Mouse (Mus musculus) liver, postnatal 0 days (tissue): ENCODE data around the gene Cacna2d4. TPM values are rescaled to one million over a fixed set of nuclear protein-coding genes. Genes with fewer than 3 reads are reported as not detected.
"Not testable (repeated sequence)": the region's sequence is repeated elsewhere in the genome, so short reads cannot be mapped to it uniquely, and the experiment has no call there.

ENCODE experiments used
- ATAC-seq: fragments of 200-750 bp; cut with Nextera tagmentation; 2 replicates; pipeline ENCODE4 v1.8.0; 2017; ENCODE audit warnings: mild to moderate bottlenecking, moderate library complexity
- DNase-seq: peaks from one replicate; pipeline ENCODE4 v3.0.0-alpha.2; 2016
- H3K27ac ChIP-seq: fragments of 300-500 bp; sonication (generic); 2 replicates; pipeline ENCODE4 v1.5.1; 2014; ENCODE audit warnings: antibody characterized with exemption, moderate library complexity, mild to moderate bottlenecking, low read depth
- H3K27me3 ChIP-seq: fragments of 300-500 bp; sonication (generic); 2 replicates; pipeline ENCODE4 v1.6.1; 2014; ENCODE audit warnings: low read length, control low read depth, mixed read lengths; ENCODE audit not compliant: insufficient read depth
- H3K36me3 ChIP-seq: fragments of 300-500 bp; sonication (generic); replicated peaks from 2 replicates; pipeline ENCODE4 v1.6.1; 2014; ENCODE audit warnings: mild to moderate bottlenecking, control low read depth, low read length, moderate library complexity, mixed read lengths; ENCODE audit not compliant: insufficient read depth
- H3K4me1 ChIP-seq: fragments of 300-500 bp; sonication (generic); 2 replicates; pipeline ENCODE4 v1.6.1; 2014; ENCODE audit warnings: antibody characterized with exemption, mild to moderate bottlenecking, control low read depth; ENCODE audit not compliant: insufficient read depth
- H3K4me2 ChIP-seq: fragments of 300-500 bp; sonication (generic); 2 replicates; pipeline ENCODE4 v1.6.1; 2014; ENCODE audit warnings: low read depth, mild to moderate bottlenecking, low read length, moderate library complexity, mixed read lengths
- H3K4me3 ChIP-seq: fragments of 300-500 bp; sonication (generic); 2 replicates; pipeline ENCODE4 v1.5.1; 2014; ENCODE audit warnings: low read depth, low read length
- H3K9ac ChIP-seq: fragments of 300-500 bp; sonication (generic); replicated peaks from 2 replicates; pipeline ENCODE4 v1.6.1; 2014; ENCODE audit warnings: mild to moderate bottlenecking, moderate library complexity
- H3K9me3 ChIP-seq: fragments of 300-500 bp; sonication (generic); 2 replicates; pipeline ENCODE4 v1.6.1; 2016; ENCODE audit warnings: mild to moderate bottlenecking, control low read depth, low read length, mixed read lengths
- CTCF ChIP-seq: sonication (generic); IDR thresholded peaks from 2 replicates; pipeline ENCODE4 v1.5.1; 2016; ENCODE audit warnings: antibody characterized with exemption, low read depth
- EP300 ChIP-seq: IDR thresholded peaks from 2 replicates; pipeline ENCODE4 v1.6.1; 2016; ENCODE audit warnings: antibody characterized with exemption, low read depth, mild to moderate bottlenecking
- WGBS: fragments of 180-500 bp; shearing (Covaris S2); extraction: QIAGEN DNeasy Blood & Tissue Kit; methylation state at CpG from one replicate; pipeline ENCODE4 v1.1.7; 2014; ENCODE audit not compliant: insufficient replicate concordance; 5-methylcytosine and 5-hydroxymethylcytosine counted together
- polyA plus RNA-seq: library from polyadenylated mRNA; unstranded; fragments of >200 nt; fragmentation: Nextera tagmentation; extraction: Ambion mirVana; gene quantifications from 2 replicates; pipeline ENCODE4 v1.2.1, GENCODE M21; 2015

Cacna2d4 gene
- polyA plus RNA-seq, 1 experiment from 2014 or later: 0.08 TPM

GRCm38 (mm10) chr6:119350703-119351198 lies 114.4 kb downstream of the Cacna2d4 start:
- Histone ChIP-seq H3K9me3 (no peaks in the 10 kb centered on the region), H3K4me3 (no peak overlapping the region), H3K4me2 (no peak overlapping the region), H3K27ac (no peak overlapping the region), H3K9ac (no peak overlapping the region), H3K36me3 (peaks cover 24% of the 10 kb centered on the region), H3K4me1 (no peaks in the 10 kb centered on the region), H3K27me3 (no peaks in the 10 kb centered on the region)
- WGBS: 70% methylated on average over 9 of the region's 9 CpGs
- no peak for TF ChIP-seq EP300
- no peak for TF ChIP-seq CTCF
- DNase-seq: no peak
- no peak for ATAC-seq

- Histone ChIP-seq H3K27ac (no peak overlapping the region), H3K27me3 (no peaks in the 10 kb centered on the region), H3K9me3 (no peaks in the 10 kb centered on the region), H3K4me1 (no peaks in the 10 kb centered on the region), H3K36me3 (peaks cover 32% of the 10 kb centered on the region), H3K9ac (no peak overlapping the region), H3K4me3 (no peak overlapping the region), H3K4me2 (no peak overlapping the region)
- no peak for ATAC-seq
- WGBS: 73% methylated on average over 8 of the region's 8 CpGs
- no peak for TF ChIP-seq CTCF
- no peak for DNase-seq
These were observed 115.3 kb downstream of the Cacna2d4 start for GRCm38 (mm10) chr6:119351656-119352055.

- no peaks in the 10 kb centered on the region for H3K9me3 ChIP-seq
- peaks cover 41% of the 10 kb centered on the region for H3K36me3 ChIP-seq
- H3K4me1 ChIP-seq: no peaks in the 10 kb centered on the region
- DNase-seq: no peak
- 73% methylated on average over 6 of the region's 6 CpGs for WGBS
- no peaks in the 10 kb centered on the region for H3K27me3 ChIP-seq
- no peak overlapping the region for H3K4me2 ChIP-seq
- H3K9ac ChIP-seq: no peak overlapping the region
- no peak overlapping the region for H3K27ac ChIP-seq
- ATAC-seq: no peak
- TF ChIP-seq CTCF (no peak), EP300 (no peak)
- H3K4me3 ChIP-seq: no peak overlapping the region
These were observed 116.2 kb downstream of the Cacna2d4 start for GRCm38 (mm10) chr6:119352501-119352900.

GRCm38 (mm10) chr6:119358020-119358571 lies 121.8 kb downstream of the Cacna2d4 start:
- no peaks in the 10 kb centered on the region for H3K27me3 ChIP-seq
- H3K36me3 ChIP-seq: peaks cover 87% of the 10 kb centered on the region
- 83% methylated on average over 8 of the region's 8 CpGs for WGBS
- H3K9me3 ChIP-seq: no peaks in the 10 kb centered on the region
- no peak overlapping the region for H3K27ac ChIP-seq
- DNase-seq (no peak), ATAC-seq (no peak)
- TF ChIP-seq CTCF (no peak), EP300 (no peak)
- H3K4me2 ChIP-seq: no peak overlapping the region
- no peak overlapping the region for H3K9ac ChIP-seq
- no peak overlapping the region for H3K4me3 ChIP-seq
- H3K4me1 ChIP-seq: no peaks in the 10 kb centered on the region; the same call in none of the 2 replicates

- not testable (repeated sequence) for H3K9me3 ChIP-seq, H3K4me2 ChIP-seq, H3K4me1 ChIP-seq, H3K4me3 ChIP-seq, DNase-seq, ATAC-seq, H3K9ac ChIP-seq, H3K27me3 ChIP-seq
- H3K36me3 ChIP-seq: peaks cover 83% of the 10 kb centered on the region
- H3K27ac ChIP-seq: peak overlapping the region; percentile 53; the same call in 1 of the 2 replicates
- WGBS: 72% methylated on average over 6 of the region's 6 CpGs
These were observed 123.9 kb downstream of the Cacna2d4 start for GRCm38 (mm10) chr6:119360250-119360649.

- H3K27me3 ChIP-seq: no peaks in the 10 kb centered on the region
- peaks cover 81% of the 10 kb centered on the region for H3K36me3 ChIP-seq
- no peaks in the 10 kb centered on the region for H3K9me3 ChIP-seq
- no peak overlapping the region for H3K4me3 ChIP-seq
- TF ChIP-seq EP300 (peak; percentile 93), CTCF (no peak)
- ATAC-seq (peak; percentile 84), DNase-seq (no peak)
- peak overlapping the region; percentile 53 for H3K27ac ChIP-seq
- WGBS: 57% methylated on average over 3 of the region's 3 CpGs
- H3K4me1 ChIP-seq: no peaks in the 10 kb centered on the region; the same call in none of the 2 replicates
- no peak overlapping the region for H3K9ac ChIP-seq
- H3K4me2 ChIP-seq: peak overlapping the region; percentile 27
These were observed 124.8 kb downstream of the Cacna2d4 start for GRCm38 (mm10) chr6:119360925-119361702.
